Mouse (Mus musculus) Patski (cell line): ENCODE results near the gene Sec61a1. TPM values are rescaled to one million over a fixed set of nuclear protein-coding genes. Genes with fewer than 3 reads are reported as not detected.

Experiments
- ATAC-seq: fragments of 100-300 bp; one replicate; pipeline ENCODE4 v1.8.0; 2021
- CTCF ChIA-PET: fragments of 350-600 bp; sonication (Branson Sonifier 250); formaldehyde crosslinking; loops from one replicate; lab custom pipeline; 2022; ENCODE audit warnings: inconsistent platforms; lab: Charles Lee
- POLR2A ChIA-PET: fragments of 350-600 bp; sonication (Branson Sonifier 250); formaldehyde crosslinking; loops from one replicate; lab custom pipeline; 2022; ENCODE audit warnings: antibody characterized with exemption, inconsistent platforms; lab: Charles Lee
- DNase-seq: peaks from one replicate; pipeline ENCODE4 v3.0.0-alpha.2; 2011; ENCODE audit warnings: low read depth, low spot score
- H3K27me3 ChIP-seq: fragments of 371-371 bp; one replicate; pipeline ENCODE4 v1.5.1; 2021
- CTCF ChIP-seq: fragments of 100-300 bp; IDR thresholded peaks from one replicate; pipeline ENCODE4 v1.5.1; 2021
- in situ Hi-C: fragments of 300-500 bp; cut with MboI; formaldehyde crosslinking; loops from 3 replicates; pipeline ENCODE4 v1.11.1; 2018; ENCODE audit warnings: low pct_unique_long_range_greater_than_20kb, mixed read lengths
- polyA plus RNA-seq: library from polyadenylated mRNA; unstranded; gene quantifications from one replicate; pipeline ENCODE4 v1.2.3, GENCODE M21; 2021

Gene Sec61a1
- polyA plus RNA-seq, 1 experiment from 2014 or later, result 191 TPM

GRCm38 (mm10) chr6:88465181-88465920 is 53.4 kb downstream of the Sec61a1 start, which contains the start of gene Ruvbl1:
Gene Ruvbl1 (plus strand): TSS chr6:88465409.
- DNase-seq, result peak; percentile 68
- in situ Hi-C loops, result no loop called here
- no peaks in the 10 kb centered on the region for H3K27me3 ChIP-seq
- CTCF ChIA-PET, result interaction anchor here (1.3 kb wide), 1 partner anchor 35 kb away, joined by 4 read pairs; no protein-coding TSS in a partner anchor
- ATAC-seq, result peak; percentile 85
- no peak for TF ChIP-seq CTCF
- POLR2A ChIA-PET, result no interaction called here

- ChIA-PET CTCF (no interaction called here), POLR2A (no interaction called here)
- in situ Hi-C loops, result no loop called here
- no peak for ATAC-seq
- peaks cover 26% of the 10 kb centered on the region for H3K27me3 ChIP-seq
- DNase-seq, result no peak
- TF ChIP-seq CTCF, result no peak
Measured at GRCm38 (mm10) chr6:88454545-88454944, 64.2 kb downstream of the Sec61a1 start.

Other genes starting within 250 kb of the Sec61a1 start
- 14.9 TPM for gene Eefsec, start 72.4 kb downstream of the Sec61a1 start, polyA plus RNA-seq
- 76.2 TPM for gene Ruvbl1, start 53.5 kb downstream of the Sec61a1 start, polyA plus RNA-seq
- gene Kbtbd12, start 119.0 kb upstream of the Sec61a1 start, polyA plus RNA-seq, result 0.53 TPM
- 4.2 TPM for gene Mgll, start 205.5 kb upstream of the Sec61a1 start, polyA plus RNA-seq